Mouse (Mus musculus) retina, postnatal 1 day (tissue): ENCODE data around the gene Serpinf2.
"Not testable (repeated sequence)": the region's sequence is repeated elsewhere in the genome, so short reads cannot be mapped to it uniquely, and the experiment has no call there.

Experiments
- DNase-seq: peaks from one replicate; pipeline ENCODE4 v3.0.0-alpha.2; 2012

Gene Serpinf2

DNA sequence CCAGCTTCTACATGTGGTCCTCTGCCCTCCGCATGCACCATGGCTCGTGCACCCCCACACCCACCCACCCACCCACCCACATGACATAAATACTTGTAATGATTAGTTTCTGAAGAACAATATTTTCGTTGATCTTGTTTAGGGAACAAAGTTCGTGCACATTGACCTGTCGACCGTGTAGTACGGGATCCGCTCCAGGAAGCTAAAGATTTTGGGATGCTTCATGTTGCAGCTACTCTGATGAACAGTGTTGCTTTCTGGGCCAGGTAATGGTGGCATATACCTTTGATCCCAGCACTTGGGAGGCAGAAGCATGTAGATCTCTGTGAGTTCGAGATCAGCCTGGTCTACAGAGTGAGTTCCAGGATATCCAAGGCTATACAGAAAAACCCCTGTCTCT is 15.4 kb downstream of the Serpinf2 start:
- DNase-seq = no peak

DNA sequence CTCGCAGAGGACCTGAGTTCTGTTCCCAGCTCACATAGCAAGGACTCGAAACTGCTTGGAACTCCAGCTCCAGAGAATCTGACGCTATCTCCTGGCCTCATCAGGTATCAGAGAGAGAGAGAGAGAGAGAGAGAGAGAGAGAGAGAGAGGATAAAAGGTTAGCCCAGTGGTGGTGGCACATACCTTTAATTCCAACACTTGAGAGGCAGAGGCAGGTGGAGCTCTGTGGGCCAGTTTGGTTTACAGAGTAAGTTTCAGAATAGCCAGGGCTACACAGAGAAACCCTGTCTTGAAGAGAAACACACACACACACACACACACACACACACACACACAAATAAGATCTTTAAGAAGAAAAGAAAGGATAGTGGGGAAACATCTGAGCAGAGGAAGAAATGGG is 16.3 kb downstream of the Serpinf2 start:
- no peak for DNase-seq

DNA sequence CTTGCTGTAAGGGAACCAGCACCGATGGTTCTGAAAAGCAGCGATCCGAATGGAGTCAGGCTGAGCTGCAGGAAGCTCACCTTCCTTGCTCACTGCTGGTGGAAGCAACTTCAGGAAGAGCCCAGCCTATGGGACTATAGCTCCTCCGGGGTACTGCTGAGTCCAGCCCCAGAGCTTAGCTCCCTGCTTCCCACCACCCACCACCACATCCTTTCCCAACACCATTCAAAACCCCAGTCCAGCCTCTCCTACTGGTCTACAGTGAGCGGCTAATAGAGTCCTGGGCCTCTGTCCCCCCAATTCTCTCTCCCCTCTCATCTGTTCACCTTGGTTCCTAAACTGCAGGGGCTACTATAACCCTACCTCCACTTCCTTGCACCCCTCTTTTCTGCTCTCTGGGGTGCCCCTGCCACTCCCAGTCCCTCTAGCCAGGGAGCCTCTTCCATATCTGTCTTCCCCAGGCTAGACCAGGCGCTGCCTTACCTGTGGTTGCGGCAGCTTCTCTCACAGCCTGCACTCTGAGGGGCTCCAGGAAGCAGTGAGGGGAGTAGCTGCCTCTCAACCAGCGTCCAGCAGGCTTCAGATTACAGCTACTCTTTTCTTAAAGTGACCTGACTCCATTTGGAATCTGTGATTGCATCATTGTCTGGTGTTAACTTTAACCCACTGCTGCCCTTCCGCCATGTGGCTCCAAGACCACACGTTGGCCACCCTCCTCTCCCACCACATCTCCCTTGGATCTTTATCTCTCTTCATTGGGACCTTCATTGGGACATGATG is 17.2 kb downstream of the Serpinf2 start, which contains the start of gene Serpinf1:
Serpinf1 (minus strand) TSS at position 689 of the 780 bp plus-strand sequence.
- no peak for DNase-seq

DNA sequence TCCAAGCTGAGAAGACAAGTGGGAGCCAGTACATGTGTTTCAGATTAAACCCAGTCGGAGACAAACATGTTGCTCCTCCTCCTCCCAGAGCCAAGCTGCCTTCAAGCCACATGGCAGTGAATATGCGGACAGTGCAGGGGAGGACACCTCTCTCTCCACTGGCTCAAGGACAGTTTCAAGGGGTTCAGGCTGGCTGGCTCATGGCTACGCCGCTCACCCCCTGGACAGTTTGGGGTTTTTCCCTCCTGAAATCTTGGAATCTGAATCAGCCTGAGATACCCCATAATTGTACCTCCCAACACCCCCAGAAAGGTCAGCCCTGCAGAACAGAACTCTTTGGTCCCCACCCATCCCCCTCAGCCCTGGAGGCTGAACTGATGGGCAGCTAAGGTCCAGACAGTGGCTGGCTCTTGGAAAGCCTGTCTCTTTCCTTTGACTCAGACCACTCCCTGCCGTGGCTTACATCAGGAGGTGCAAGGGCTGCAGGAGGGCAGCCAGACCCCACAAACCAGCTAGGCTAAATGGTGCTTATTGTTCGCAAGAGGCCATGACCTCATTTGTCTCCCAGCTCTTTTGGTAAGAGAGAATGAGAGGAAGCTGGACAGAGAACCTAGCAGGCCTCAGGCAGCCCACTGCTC is 17.9 kb downstream of the Serpinf2 start:
- DNase-seq = peak; percentile 56

DNA sequence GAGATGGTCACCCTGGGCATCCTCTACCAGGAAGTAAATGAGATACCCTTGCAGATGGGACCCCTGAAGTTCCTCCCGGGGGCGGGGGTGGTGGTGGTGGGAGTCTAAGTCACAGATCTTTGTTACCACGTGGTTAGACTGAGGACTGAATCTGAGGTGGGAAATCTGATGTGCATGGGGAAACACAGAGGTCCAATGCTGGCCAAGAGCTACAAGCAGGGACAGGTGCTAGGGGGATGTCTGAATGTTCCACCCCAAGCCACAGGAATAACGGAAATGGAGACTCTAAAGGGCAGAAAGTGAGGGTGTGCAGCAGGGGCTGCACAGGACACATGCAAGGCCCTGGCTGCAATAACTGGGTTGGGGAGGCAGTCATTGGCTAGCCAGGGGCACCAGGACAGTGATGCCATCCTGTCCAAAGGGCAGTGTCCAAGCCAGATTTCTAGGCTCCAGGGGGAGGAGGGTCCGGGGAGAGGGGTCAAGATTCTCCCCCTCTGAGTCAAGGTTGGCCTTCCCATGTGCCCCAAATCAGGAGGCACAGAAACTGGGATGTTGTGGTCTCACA is 18.5 kb downstream of the Serpinf2 start:
- DNase-seq = no peak

DNA sequence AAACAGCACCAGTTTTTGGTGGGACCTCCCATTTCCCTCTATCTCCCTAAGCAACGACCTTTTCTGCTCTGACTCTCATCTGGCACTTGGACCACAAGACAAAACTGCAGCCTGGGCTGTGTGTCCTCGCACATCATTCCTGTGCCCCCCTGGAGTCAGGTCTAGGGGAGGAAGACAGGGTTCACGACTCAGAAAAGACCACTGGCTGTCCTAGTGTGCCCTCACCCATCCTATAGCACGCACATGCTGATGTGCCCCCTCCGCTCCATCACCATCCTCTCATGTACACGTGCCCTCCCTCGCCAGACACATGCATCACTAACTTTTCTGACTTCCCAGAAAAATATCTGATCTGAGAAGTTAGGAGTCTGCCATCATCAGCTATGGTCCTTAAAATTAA is 19.4 kb downstream of the Serpinf2 start:
- no peak for DNase-seq

DNA sequence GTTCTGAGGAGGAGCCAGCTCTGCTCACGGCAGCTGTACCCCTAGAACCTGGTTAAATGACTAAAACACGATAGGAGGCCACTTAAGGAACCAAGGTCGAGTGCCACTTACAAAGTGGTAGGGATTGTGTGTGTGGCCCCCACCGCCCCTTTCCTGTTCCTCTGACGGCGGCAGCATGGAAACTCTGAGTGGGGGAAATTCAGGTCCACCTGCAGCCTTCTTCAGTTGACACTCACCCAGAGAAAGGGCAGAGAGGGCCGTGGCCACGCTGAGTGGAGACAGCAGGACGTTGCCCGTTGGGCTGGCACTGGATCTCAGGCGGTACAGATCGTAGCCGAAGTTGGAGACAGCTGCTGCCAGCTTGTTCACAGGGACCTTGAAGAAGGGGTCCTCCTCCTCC is 23.4 kb downstream of the Serpinf2 start:
- no peak for DNase-seq

DNA sequence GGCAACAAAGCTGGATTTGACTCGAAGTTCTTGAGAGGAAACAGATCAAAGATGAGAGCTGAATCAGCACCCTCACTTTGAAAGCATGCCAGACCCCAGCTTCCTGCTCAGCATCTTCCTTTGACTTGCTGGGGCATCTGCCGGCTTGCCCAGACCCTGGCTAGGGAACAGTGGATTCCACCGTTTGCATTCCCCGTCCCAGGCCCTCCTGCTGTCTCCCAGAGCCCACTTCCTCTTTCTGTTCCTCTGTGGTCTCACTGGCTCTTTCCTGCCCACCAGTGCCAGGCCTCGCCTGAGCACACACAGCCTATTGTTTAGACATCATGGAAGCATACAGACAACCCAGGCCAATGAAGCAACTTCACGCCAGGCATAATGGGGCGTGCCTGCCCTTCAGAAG is 24.3 kb downstream of the Serpinf2 start:
- peak; percentile 63 for DNase-seq

DNA sequence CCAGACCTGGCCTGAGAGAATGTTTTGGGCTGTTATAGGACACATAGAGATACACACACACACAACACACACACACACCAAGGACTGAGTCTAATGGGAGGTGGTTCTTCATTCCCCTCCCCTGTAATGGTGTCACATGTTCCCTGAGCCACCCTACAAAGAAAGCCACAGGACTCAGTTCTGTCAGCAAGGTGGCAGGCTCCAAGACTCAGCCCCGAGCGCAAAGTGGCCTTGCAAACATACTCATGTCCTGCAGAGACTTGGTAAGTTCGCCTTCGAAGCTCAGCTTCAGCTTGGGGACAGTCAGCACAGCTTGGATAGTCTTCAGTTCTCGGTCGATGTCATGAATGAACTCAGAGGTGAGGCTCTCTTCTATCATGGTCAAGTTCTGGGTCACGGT is 28.8 kb downstream of the Serpinf2 start:
- DNase-seq = no peak

DNA sequence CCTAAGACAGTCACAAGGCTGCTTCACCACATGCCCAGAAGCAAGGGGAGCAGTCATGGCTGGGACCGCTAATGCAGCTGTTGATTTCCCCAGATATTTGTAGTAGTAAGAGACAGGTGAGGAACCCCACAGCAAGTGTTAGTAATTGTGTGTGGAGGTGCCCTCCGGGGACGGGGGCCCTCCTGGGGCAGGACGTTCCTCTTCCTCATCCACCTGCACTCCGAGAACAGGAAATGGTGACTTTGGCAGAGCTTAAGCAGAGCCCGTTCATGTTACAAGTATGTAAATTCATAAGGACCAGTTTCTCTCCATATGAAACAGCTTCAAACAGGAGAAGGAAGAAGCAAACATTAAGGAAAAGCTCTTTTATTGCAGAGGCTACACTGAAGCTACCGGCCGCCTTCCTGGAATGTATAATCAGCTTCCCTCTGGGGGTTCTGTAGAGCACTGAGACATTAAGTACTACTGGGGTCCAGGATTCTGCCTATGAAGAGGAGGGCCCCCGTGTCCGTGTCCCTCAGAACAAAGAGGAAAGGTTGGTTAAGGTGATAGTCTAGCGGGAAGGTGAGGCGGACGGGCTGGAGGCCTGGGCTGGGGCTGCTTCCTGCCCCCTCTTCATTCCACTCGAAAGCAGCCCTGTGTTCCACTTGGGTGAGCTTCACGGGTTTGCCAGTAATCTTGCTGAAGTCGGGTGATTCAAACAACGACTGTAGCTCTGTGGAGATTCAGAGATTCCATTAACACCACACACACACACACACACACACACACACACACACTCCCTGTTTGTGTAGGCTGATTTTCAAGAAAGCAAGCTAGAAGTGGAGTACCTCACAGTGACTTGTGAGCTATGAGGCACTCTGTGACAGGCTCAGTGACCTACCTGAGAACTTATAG is 29.5 kb downstream of the Serpinf2 start:
- DNase-seq = no peak

DNA sequence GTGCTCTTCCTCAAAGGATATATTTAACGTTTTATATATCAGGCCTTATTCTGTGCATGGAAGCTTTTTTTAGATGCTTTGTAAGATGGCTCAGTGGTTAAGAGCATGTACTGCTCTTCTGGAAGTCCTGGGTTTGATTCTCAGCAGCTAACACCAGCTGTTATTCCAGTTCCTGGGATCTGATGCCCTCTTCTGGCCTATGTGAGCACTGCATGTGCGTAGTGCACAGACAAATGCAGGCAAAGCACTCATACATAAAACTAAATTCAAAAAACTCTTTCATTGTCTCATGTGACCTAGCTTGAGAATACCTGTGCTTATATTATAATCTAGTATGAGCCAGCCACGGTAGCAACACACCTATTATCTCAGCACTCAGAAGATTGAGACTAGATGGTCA is 32.5 kb downstream of the Serpinf2 start:
- peak; percentile 42 for DNase-seq

DNA sequence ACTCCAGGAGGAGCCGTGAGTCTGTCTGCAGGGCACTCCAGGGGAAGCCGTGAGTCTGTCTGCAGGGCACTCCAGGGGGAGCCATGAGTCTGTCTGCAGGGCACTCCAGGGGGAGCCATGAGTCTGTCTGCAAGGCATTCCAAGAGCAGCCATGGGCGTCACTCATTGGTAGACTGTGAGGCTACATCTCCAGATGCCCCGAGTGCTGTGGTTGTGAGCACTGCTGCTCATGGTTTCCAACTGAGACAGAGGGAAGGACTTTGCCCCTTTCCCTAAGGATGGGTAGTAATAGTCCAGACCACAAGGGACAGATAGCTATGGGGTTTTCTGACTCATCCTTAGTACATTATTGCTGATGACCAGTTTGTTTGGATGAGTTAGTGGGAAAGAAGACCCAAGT is 33.3 kb downstream of the Serpinf2 start:
- no peak for DNase-seq

DNA sequence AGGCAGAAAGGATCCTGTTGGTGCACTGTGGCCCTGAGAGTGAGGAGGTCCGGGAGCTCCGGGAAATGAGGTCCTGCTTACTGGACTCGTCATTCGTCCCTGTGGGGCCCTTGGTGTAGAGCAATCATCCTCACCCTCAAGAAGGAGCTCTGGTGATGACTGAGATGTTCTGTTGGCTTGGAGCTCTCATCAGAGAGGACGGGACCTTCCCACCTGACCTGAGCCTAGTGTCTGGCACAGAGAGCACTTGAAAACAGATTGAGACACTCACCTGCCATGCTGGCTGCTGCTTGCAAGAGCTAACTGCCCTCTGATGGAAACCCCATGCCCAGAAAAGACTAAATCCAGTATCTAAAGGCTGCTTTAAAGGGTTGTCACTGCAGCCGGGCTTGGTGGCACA is 34.6 kb downstream of the Serpinf2 start:
- no peak for DNase-seq

DNA sequence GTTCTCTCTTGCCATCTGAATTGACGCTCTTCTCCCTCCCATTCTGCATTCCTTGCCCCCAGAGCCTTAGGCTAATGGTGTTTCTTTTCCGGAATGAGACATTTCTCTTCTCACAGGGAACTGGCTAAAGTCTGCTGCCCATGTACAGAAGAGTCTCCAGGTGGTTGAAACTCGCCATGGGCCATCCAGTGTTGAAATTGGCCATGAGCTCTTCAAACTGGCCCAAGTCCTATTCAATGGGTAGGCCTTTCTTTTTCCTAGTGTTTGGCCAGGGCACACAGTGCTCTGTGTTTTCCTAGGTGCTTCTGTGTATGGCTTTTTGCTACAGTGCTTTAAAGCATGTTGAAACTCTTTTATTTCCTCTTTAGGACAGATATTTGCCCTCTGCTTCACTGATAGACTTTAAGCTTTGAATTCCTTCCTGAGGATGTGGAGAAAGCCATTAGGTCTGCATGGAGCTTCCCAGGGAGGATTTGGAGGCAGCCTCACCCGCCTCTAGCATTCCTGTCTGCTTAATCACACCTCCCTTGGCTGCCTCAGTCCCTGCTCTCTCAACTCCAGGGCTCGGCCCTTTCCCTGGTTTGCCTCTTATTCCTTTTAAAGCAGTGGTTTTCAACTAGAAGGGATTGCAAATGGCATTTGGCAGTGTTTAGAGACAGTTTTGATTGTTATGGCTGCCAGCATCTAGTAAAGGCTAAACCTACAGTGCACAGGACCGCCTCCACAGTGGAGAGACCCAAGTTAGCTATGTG is 35.9 kb downstream of the Serpinf2 start:
- DNase-seq = no peak

DNA sequence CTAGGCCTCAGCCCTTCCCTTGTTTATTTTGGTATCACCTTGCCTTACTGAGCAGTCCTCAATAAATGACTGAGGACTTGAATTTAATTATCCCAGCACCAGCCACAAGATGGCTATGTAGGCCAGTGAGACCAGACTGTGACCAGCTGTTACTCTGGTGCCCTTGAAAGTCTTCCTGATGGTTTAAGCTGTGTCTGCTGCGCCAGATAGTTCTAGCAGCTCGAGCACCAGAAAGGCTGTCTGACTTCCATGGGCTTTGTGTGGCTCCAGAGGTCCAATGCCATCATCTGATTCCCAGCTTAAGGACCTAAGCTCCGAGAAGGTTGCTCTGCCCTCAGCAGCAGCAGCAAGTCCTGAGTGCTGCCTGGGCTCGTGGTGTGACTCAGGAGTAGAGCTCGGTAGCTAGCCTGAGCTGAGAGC is 37.1 kb downstream of the Serpinf2 start:
- peak; percentile 86 for DNase-seq

DNA sequence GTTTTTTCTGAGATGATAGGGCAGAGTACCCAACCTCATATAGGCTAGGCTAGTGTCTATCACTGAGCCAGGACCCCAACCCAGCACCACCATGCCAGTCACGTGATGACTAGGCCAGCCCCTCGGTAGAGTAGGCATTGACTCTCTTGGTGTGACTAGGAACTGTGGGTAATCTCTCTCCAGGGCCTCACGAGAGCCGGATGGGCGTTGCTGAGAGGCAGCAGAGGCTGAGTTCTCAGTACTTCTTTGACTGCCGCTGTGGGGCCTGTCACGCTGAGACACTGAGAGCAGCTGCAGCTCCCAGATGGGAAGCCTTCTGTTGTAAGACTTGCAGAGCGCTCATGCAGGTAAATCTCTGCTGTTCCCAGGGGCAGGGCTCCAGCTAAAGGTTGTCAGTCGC is 39.3 kb downstream of the Serpinf2 start:
- peak; percentile 18 for DNase-seq

DNA sequence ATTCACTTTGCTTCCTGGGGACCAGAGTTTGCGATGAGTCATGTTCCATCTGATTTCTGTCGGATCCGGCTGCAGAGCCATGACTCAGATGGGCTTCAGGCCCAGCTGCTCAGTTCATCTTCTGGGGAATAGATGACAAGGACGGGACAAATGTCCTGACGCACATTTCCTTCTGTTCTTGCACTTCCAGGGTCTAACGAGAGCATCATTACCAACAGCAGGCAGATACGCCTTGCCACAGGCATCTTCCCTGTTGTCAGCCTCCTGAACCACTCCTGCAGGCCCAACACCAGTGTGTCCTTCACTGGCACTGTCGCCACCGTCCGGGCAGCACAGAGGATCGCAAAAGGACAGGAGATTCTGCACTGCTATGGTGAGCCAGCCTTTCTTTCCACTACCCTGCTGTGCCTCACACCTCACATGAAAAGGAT is 40.0 kb downstream of the Serpinf2 start:
- no peak for DNase-seq

DNA sequence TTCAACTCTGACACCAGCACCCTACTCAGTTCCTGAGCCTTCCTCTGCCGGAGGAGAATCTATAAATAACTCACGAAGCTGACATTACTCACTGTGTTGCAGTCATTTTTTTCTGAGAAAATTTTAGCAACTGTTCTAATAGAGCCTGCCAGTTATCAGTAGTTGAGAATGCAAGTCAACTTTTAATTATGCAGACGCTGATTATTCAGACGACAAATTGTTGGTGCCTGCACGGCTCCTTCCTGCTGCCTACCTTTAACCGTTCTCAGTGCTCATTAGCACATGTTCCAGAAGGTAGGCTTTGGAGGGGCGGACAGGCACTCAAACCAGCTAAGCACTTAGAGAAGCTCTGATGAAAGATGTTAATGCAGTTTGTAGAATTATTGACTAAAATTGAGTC is 41.9 kb downstream of the Serpinf2 start:
- DNase-seq = no peak

DNA sequence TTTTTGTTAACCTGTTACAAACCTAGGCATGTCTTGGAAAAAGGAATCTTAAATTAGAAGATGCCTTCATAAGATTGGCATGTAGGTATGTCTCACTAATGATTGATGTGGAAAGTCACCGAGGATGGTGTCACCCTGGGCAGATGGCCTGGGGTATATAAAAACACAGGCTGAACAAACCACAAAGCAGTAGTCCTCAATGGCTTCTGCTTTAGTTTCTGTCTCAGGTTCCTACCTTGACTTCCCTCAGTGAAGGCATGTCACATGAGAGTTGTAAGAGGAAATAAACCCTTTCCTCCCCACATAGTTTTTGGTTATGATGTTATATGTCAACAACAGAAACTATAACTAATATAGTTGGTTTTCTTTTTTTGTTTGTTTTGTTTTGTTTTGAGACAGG is 43.8 kb downstream of the Serpinf2 start:
- DNase-seq = no peak

DNA sequence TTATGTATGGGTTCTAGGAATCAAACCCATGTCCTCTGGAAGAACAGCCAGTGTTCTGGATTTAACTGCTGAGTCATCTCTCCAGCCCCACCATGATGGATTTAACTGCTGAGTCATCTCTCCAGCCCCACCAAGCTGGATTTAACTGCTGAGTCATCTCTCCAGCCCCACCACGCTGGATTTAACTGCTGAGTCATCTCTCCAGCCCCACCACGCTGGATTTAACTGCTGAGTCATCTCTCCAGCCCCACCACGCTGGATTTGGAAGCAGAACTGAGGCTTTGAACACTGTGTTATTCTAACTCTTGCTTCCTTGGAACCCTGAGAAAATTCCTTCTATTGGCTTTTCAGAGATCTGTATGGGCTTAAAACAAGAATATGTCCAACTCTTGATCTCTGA is 55.9 kb downstream of the Serpinf2 start:
- not testable (repeated sequence) for DNase-seq
